Mouse (Mus musculus) effector memory CD4-positive, alpha-beta T cell, adult 7 months (primary cell): ENCODE measurements around the gene Parp6. TPM values are rescaled to one million over a fixed set of nuclear protein-coding genes. Genes with fewer than 3 reads are reported as not detected.

Experiments
- polyA plus RNA-seq: library from polyadenylated mRNA; unstranded; fragments of 100-300 nt; shearing (Covaris generic); gene quantifications from one replicate; pipeline ENCODE4 v1.2.1, GENCODE M21; 2017

The Parp6 gene
- polyA plus RNA-seq: 38.4 TPM

DNA sequence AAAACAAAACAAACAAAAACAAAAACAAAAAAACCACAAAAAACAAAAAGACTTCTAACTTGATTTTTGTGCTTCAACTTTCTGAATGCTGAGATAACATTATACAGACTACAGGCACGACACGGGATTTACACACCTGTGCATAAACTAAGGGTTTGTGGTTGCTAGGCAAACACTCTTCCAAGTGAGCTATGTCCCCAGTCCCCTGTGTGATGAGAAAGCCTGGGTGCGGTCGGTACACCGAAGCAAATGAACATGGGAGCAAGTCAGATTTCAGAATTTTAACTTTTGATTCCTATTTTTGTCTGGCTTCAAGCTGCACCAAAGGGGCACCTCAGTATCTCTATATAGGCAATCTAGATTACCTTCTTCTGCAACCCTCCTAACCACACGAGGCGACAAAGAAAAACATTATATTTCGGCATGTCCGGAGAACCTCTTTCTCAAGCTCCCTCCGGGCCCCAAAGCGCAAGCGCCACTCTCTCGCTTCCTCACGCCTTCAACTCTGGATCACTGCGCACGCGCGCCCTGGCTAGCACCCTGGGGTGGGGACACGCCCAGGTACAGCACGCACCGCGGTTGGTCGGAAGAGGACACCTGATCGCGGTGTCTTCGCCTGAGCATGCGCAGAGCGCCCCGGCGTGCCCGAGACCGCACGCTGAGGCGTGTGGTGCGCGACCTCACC, at the start of gene Parp6:
Gene Parp6, plus strand, starts transcription at position 663 of the 685 bp plus-strand sequence.

DNA sequence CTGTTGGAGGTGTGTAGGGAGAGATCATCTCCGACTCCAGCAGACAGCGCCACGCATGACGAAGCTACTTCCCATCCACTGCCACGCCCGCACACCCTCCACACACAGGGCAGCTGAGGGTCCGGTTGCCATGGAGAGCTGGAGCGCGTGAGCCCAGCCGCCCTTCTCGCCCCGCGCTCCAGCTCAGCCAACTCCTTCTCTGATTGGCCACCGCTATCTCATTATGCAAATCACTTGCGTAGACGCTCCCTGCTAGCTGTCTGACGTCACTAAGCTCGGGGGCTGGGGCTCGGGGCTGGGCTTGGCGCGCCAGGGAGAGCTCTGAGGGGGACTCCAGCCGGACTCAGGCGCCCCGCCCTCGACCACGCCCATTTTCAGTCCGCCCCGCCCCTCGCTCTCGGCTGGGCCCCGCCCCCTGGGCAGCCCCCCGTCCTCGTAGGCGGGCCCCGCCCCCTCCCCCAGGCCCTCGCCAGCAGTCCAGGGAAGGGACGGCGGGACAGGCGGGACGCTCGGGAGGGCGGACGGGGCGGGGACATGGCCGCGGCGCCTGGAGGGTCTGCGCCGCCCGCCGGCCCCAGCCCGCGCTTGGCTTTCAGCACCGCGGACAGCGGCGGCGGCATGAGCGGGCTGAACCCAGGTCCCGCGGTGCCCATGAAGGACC, 39.1 kb upstream of the Parp6 start, which contains the start of gene Celf6:
Gene Celf6, plus strand, starts transcription at position 74 of the 661 bp plus-strand sequence.

DNA sequence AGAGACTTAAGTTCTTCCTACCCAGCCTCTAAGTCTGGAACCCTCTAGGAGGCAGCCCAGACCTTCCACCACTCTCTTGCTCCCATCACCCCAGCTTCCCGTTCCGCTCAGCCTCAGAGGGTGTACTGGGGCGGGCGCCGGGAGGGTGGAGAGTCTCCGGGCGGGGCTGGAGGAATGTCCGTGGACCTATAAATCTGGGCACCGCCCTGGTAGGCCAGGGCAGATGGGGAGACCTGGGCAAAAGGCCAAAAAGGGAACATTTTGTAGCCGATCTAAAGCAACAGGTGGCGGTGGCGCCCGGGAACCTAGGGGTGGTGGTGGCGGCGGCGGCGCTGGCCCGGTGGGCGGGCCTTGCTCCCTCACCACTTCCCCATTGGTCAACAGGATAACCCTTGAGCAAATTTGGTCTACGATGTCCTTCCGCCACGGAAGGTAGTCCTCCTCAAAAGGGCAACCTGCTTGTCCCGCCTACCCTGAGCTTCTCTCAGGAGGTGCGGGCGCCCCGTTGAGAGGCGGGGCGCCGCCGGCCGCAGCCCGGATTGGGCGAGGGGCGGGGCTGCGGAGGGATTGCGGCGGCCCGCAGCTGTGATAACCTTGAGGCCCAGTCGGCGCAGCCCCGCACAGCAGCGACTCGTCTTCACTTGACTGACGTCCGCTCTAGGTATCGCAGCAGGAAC, 39.0 kb downstream of the Parp6 start, which contains the start of gene Pkm:
Gene Pkm, plus strand, starts transcription at position 411 of the 677 bp plus-strand sequence.

DNA sequence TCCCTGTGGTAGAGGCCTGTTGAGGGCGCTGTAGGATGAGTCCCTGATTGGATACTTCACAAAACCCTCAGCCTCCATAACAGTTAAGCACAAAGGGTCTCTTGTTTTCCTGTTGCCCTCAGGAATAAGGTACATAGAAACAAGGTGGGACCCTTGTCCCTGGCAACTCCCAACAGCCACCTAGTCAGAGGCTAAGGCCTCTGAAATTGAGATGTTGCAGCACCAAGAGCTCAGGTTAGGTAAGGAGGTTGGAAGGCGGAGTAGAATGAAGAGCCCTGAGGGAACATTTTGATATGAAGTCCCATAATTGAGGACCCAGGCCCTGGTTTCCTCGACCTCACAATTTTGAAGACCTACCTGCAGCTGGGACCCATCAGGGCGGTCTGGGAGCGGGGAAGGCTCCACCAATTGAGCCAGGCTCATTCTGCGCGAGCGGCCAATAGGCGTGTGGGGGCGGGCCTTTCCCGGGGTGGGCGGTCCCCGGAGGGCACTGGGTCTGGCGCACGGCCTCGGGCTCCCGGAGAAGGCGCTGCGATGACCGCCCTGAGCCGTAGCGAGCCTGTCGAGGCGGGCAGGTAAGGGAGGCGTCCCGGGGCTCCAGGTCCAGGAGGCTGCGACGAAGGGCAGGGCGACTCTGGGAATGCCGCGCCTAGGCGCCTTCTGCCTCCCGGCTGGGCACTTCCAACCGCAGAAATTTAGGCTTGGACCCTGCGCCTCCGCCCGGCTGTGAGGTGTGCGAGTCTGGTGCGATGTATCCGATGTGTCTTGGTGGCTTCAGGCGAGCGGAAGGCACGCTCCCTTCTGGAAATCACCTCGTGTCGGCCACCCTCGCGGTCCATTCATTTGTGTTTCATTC, 62.8 kb downstream of the Parp6 start, which contains the start of gene Gramd2:
Gene Gramd2, plus strand, starts transcription at position 467 of the 856 bp plus-strand sequence.

Other genes starting within 250 kb of the Parp6 start
- 165 TPM for gene Arih1, start 130.7 kb upstream of the Parp6 start, polyA plus RNA-seq
- gene Hexa, start 77.7 kb upstream of the Parp6 start, polyA plus RNA-seq: 31.1 TPM
- gene Tmem202, start 77.4 kb upstream of the Parp6 start, polyA plus RNA-seq: not detected
- not detected for gene Celf6, start 39.4 kb upstream of the Parp6 start, polyA plus RNA-seq
- 602 TPM for gene Pkm, start 39.1 kb downstream of the Parp6 start, polyA plus RNA-seq
- gene Gramd2, start 62.9 kb downstream of the Parp6 start, polyA plus RNA-seq: not detected
- 2.2 TPM for gene Senp8, start 133.4 kb downstream of the Parp6 start, polyA plus RNA-seq
- 28.0 TPM for gene Myo9a, start 133.6 kb downstream of the Parp6 start, polyA plus RNA-seq